Mouse (Mus musculus) liver, embryonic 14.5 days (tissue): Measurements from ENCODE around the gene Samd8.

Source experiments
- CTCF ChIP-seq: IDR thresholded peaks from 2 replicates; pipeline ENCODE4 v1.5.1; 2016; ENCODE audit warnings: antibody characterized with exemption, low read depth, control low read depth
- EP300 ChIP-seq: IDR thresholded peaks from 2 replicates; pipeline ENCODE4 v1.6.1; 2016; ENCODE audit warnings: antibody characterized with exemption, low read depth

DNA sequence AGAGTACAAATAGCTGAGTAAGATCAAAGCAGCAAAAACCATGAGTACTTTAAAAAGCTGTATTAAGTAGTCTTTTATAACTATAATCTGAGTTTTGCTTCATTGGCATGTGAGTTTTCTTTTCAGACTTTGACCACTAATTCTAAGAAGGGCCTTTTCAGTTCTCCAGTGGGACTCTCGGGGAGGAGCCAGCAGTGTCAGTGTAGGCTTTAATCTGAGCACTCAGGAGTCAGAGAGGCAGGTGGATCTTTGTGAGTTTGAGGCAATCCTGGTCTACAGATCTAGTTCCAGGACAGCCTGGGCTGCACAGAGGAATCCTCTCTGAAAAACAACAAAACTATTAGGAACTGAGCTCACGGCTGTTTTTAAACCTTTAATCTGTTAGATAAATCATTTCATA, 23.6 kb downstream of the Samd8 start:
- TF ChIP-seq CTCF, result no peak
- TF ChIP-seq EP300, result no peak
